Mouse (Mus musculus): ENCODE measurements at regions not wholly inside any gene's neighbourhood (a gene's known extent, or its start where the extent isn't known, plus 50 kb on each side); places are given as distances from the start of the nearest gene placed in this dataset.
"Not testable (repeated sequence)": the region's sequence is repeated elsewhere in the genome, so short reads cannot be mapped to it uniquely, and the experiment has no call there.

GRCm38 (mm10) chr11:93651966-93652365 is 233.6 kb downstream of the Utp18 start:
- DNase-seq, result not testable (repeated sequence)

Measured in lung, postnatal 14 days (tissue).